In the genomic region with DNA sequence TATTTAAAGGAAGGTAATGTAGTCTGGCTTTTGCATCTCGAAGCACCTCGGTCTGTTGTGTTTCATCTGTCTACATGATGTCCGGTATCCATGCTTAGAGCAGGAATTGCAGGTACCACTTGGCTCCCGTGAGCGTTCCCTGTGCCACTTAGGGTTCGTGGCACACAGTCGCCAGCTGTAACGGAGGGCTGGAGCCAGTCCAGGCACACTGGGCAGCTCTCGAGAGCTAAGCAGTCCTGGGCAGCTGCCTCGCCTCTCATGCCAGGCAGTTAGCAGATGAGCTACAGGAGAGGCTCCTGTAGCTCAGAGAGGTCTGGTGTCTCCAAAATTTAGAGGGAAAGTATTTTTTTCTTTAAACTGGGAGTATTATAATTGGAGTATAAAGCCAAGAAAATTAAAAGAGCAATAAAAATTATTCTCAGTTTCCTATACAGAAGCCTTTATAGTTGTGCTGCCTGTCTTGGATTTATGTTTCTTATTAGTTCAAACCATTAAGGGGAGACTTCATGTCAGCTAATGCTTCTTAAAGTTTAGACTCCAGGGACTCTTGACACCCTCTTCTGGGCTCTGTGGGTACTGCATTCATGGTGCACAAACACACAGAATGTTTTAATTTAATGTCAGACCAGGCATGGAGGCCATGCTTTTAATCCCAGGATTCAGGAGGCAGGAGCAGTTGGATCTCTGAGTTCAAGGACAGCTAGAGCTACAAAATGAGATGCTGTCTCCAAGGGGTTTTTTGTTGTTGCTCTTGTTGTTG, we compare ENCODE assay signal across 10 mouse cellular contexts. TPM values are rescaled to one million over a fixed set of nuclear protein-coding genes. Genes with fewer than 3 reads are reported as not detected.
DNase-seq lines count a peak whose midpoint lies in the region; ATAC-seq and TF ChIP-seq lines count a peak whose summit lies in the region.
"Had no signal": no experiment of that assay in that cellular context is flagged by ENCODE, and none has a peak within 500 bp of the region (broad histone marks: within the 10 kb centered on the region; RNA-seq: fewer than 3 reads in every experiment).

No protein-coding gene starts in this region.

- TF ChIP-seq EP300 in heart, adult 2 months (IDR thresholded peaks at IDR 0.05; ENCODE audit: insufficient read depth, low read depth, low read length): peak; percentile 54; the same call in 1 of the 2 replicates

- H3K27me3 ChIP-seq in heart, adult 2 months (ENCODE audit: control insufficient read depth, insufficient read depth, low read length): no peaks in the 10 kb centered on the region
- peaks cover 19% of the 10 kb centered on the region for H3K27me3 ChIP-seq in heart, embryonic 12.5 days (replicated peaks)
- H3K27me3 ChIP-seq in forebrain, embryonic 15.5 days: no peaks in the 10 kb centered on the region
- H3K27me3 ChIP-seq: neural tube, embryonic 12.5 days had no signal

- no peak overlapping the region for H3K9ac ChIP-seq in heart, adult 2 months (ENCODE audit: low read depth, low read length)
- no peak overlapping the region for H3K9ac ChIP-seq in heart, embryonic 12.5 days
- no peak overlapping the region for H3K9ac ChIP-seq in forebrain, embryonic 15.5 days (replicated peaks)
- H3K9ac ChIP-seq: heart, embryonic 13.5 days; neural tube, embryonic 12.5 days had no signal

- H3K4me2 ChIP-seq in heart, embryonic 12.5 days: no peak overlapping the region
- no peak overlapping the region for H3K4me2 ChIP-seq in forebrain, embryonic 15.5 days (replicated peaks)
- H3K4me2 ChIP-seq: heart, embryonic 13.5 days; neural tube, embryonic 12.5 days had no signal

- intact Hi-C loops in heart, adult 2 months (cut with DNase I): no loop called here

- DNase-seq in heart, adult 2 months: peak; percentile 59 to 66
- peak; percentile 44 for DNase-seq in right cerebral cortex, postnatal 14 days
- DNase-seq in right cerebral cortex, postnatal 36 days (ENCODE audit: low spot score in 2 of 2): no peak
- DNase-seq in forelimb bud, embryonic 11.5 days (ENCODE audit: low read depth, low spot score): peak; percentile 48
- DNase-seq in lung, postnatal 36 days: peak; percentile 66
- no peak for DNase-seq in layer of hippocampus, adult 18-20 months (ENCODE audit: low spot score in 2 of 2)

- 79% methylated on average over 10 of the region's 10 CpGs for WGBS in heart, adult 2 months
- WGBS in heart, embryonic 12.5 days: 95% methylated on average over 10 of the region's 10 CpGs
- 83% methylated on average over 10 of the region's 10 CpGs for WGBS in forebrain, embryonic 15.5 days

- no peak for ATAC-seq in heart, embryonic 12.5 days (ENCODE audit: insufficient number of reproducible peaks, low FRiP score)
- no peak for ATAC-seq in forebrain, embryonic 15.5 days (replicated peaks)

- no peak overlapping the region for H3K4me3 ChIP-seq in heart, adult 2 months
- no peak overlapping the region for H3K4me3 ChIP-seq in heart, embryonic 12.5 days
- no peak overlapping the region for H3K4me3 ChIP-seq in forebrain, embryonic 15.5 days
- H3K4me3 ChIP-seq: heart, embryonic 13.5 days; neural tube, embryonic 12.5 days had no signal

- H3K27ac ChIP-seq in heart, adult 2 months: no peak overlapping the region
- no peak overlapping the region for H3K27ac ChIP-seq in heart, embryonic 12.5 days (ENCODE audit: poor library complexity, severe bottlenecking)
- no peak overlapping the region for H3K27ac ChIP-seq in forebrain, embryonic 15.5 days (replicated peaks)
- H3K27ac ChIP-seq: heart, embryonic 13.5 days; neural tube, embryonic 12.5 days had no signal

- H3K36me3 ChIP-seq in heart, adult 2 months (ENCODE audit: control insufficient read depth, insufficient read depth, low read length): no peaks in the 10 kb centered on the region
- H3K36me3 ChIP-seq in heart, embryonic 12.5 days: peaks cover 75% of the 10 kb centered on the region
- H3K36me3 ChIP-seq in forebrain, embryonic 15.5 days: peaks cover 89% of the 10 kb centered on the region

- peak; percentile 61 for TF ChIP-seq CTCF in heart, adult 2 months (IDR thresholded peaks at IDR 0.05)

- TF ChIP-seq POLR2A in heart, adult 2 months (IDR thresholded peaks at IDR 0.05; ENCODE audit: insufficient read depth, low read depth, low read length): no peak

- peaks cover 1% of the 10 kb centered on the region; the same call in 1 of the 2 replicates for H3K4me1 ChIP-seq in heart, adult 2 months (ENCODE audit: control insufficient read depth, insufficient read depth, low read length)
- H3K4me1 ChIP-seq in heart, embryonic 12.5 days (replicated peaks): peaks cover 59% of the 10 kb centered on the region
- H3K4me1 ChIP-seq in forebrain, embryonic 15.5 days: no peaks in the 10 kb centered on the region
- H3K4me1 ChIP-seq: neural tube, embryonic 12.5 days had no signal

- H3K9me3 ChIP-seq in heart, embryonic 12.5 days (replicated peaks): 0 out of 2 replicates have a peak, but pooled peaks cover 3% of the 10 kb centered on the region
- H3K9me3 ChIP-seq in forebrain, embryonic 15.5 days: no peaks in the 10 kb centered on the region
- H3K9me3 ChIP-seq: heart, embryonic 13.5 days; neural tube, embryonic 12.5 days had no signal

- H3K79me2 ChIP-seq in heart, adult 2 months (replicated peaks; ENCODE audit: control insufficient read depth, insufficient read depth, low read length): no peaks in the 10 kb centered on the region

RNA-seq across cellular contexts. Expression of gene Shisa8, which starts 24.0 kb away (rescaled TPM):
- under 1 TPM; 0.13 to 0.23 TPM for total RNA-seq in heart, adult 2 months (2021)
- 0.15 and 0.21 TPM in 2 replicates for polyA plus RNA-seq in heart, adult 2 months (2012; rRNA removed)
- polyA plus RNA-seq in heart, embryonic 12.5 days (2016; fragmentation: Nextera tagmentation; extraction: Ambion mirVana): 0.19 and 0.35 TPM in 2 replicates
- 1 to 10 TPM; 1.4 to 1.9 TPM for total RNA-seq in layer of hippocampus, adult 18-20 months (2021)
- polyA plus RNA-seq in forebrain, embryonic 15.5 days (2015; fragmentation: Nextera tagmentation; extraction: Ambion mirVana): 0.27 and 0.69 TPM in 2 replicates

RNA-seq across cellular contexts. Expression of gene Tnfrsf13c, which starts 35.5 kb away (rescaled TPM):
- total RNA-seq in heart, adult 2 months (2021): under 1 TPM; 0.16 to 0.18 TPM
- polyA plus RNA-seq in heart, adult 2 months (2012; rRNA removed): 0.44 and 0.86 TPM in 2 replicates
- polyA plus RNA-seq in heart, embryonic 12.5 days (2016; fragmentation: Nextera tagmentation; extraction: Ambion mirVana): 0.09 TPM in 1 of 2 replicates, not detected in the other
- under 1 TPM; 0.47 to 0.76 TPM for total RNA-seq in layer of hippocampus, adult 18-20 months (2021)
- 0.11 and 0.37 TPM in 2 replicates for polyA plus RNA-seq in forebrain, embryonic 15.5 days (2015; fragmentation: Nextera tagmentation; extraction: Ambion mirVana)

RNA-seq across cellular contexts. Expression of gene Srebf2, which starts 41.7 kb away (rescaled TPM):
- 10 to 100 TPM; 22.4 to 24.2 TPM for total RNA-seq in heart, adult 2 months (2021)
- polyA plus RNA-seq in heart, adult 2 months (2012; rRNA removed): 33.3 and 45.3 TPM in 2 replicates
- polyA plus RNA-seq in heart, embryonic 12.5 days (2016; fragmentation: Nextera tagmentation; extraction: Ambion mirVana): 110 and 118 TPM in 2 replicates
- total RNA-seq in layer of hippocampus, adult 18-20 months (2021): 100 to 1,000 TPM; 175 to 189 TPM
- polyA plus RNA-seq in forebrain, embryonic 15.5 days (2015; fragmentation: Nextera tagmentation; extraction: Ambion mirVana): 223 and 225 TPM in 2 replicates

RNA-seq across cellular contexts. Expression of gene Cenpm, which starts 55.9 kb away (rescaled TPM):
- total RNA-seq in heart, adult 2 months (2021): under 1 TPM; 0.39 to 0.42 TPM
- polyA plus RNA-seq in heart, adult 2 months (2012; rRNA removed): 0.76 and 1.7 TPM in 2 replicates
- 57.9 and 67.0 TPM in 2 replicates for polyA plus RNA-seq in heart, embryonic 12.5 days (2016; fragmentation: Nextera tagmentation; extraction: Ambion mirVana)
- 1 to 10 TPM; 2.5 to 3.1 TPM for total RNA-seq in layer of hippocampus, adult 18-20 months (2021)
- 38.9 and 45.6 TPM in 2 replicates for polyA plus RNA-seq in forebrain, embryonic 15.5 days (2015; fragmentation: Nextera tagmentation; extraction: Ambion mirVana)

Comparison
In these comparisons a context has a peak if more than half of its experiments do, and no peak if none do; other contexts are left out.
1. DNase-seq: peak in heart, adult 2 months (2 of 2), right cerebral cortex, postnatal 14 days (single experiment), forelimb bud, embryonic 11.5 days (single experiment) and lung, postnatal 36 days (single experiment); none in right cerebral cortex, postnatal 36 days (0 of 2) and layer of hippocampus, adult 18-20 months (0 of 2).